Mouse (Mus musculus) liver, adult 10 weeks (tissue): ENCODE results near the gene Mfsd14b. TPM values are rescaled to one million over a fixed set of nuclear protein-coding genes. Genes with fewer than 3 reads are reported as not detected.

ENCODE experiments used
- polyA plus RNA-seq: library from polyadenylated mRNA; stranded (reverse); fragments of 350-450 nt; fragmentation: Illumina TruSeq; extraction: RNeasy Lipid Tissue Mini Kit (QIAGEN cat#74804); gene quantifications from one replicate; pipeline ENCODE4 v1.2.3, GENCODE M21; 2014; ENCODE audit warnings: low read depth, low replicate concordance

The Mfsd14b gene
- 45.3 TPM for polyA plus RNA-seq

DNA sequence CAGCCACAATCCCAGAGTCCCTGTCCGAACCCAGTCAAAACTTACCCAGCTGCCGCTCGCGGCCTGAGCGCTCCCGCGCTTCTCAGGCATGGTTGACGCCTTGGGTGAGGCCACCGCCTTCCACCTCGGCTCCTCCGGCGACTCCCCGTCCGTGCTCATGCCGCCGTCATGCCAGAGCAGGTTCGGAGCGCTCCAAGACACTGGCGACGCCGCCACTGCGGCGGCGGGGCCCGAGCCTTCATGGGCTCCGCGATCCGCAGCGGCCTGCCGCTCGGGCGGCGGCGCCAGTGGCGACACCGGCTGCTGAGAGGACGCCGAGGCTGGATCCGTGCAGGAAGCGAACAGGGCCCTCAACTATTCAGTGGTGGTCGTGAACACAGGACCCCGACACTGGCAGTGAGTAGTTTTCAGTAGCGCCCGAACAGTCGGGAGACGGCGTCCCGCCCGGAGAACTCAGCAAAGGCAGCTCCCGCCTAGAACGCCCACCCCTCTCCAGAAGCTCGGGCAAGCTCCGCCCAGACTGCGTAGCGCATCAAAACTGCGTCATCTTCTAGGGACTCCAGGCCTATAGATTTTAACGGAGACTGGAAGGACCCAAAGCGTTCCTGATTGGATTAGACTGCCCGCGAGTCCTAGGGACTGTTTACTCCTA lies at the start of gene Mfsd14b:
Gene Mfsd14b (minus strand): TSS at position 517 of the 652 bp plus-strand sequence.

DNA sequence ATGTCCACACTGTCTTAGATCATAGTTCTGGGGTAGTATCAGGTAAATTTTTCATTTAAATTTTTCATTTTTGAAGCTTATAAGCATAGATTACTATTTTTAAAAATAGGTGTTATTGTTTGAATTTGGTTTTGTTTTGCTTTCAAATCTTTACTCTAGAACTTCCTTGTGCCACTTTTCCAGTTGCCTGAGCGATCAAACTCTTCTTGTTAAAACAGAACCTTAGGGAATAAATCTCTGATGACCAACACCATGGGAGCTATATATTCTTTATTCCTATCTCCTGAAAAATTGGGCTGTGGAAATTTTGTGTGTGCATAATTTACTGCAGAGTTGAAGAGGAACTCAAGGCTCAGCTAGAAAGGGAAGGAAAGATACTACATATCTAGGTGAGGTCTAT lies 37.2 kb upstream of the Mfsd14b start, which contains the start of gene Olfr466:
Gene Olfr466 (plus strand): TSS at position 301 of the 400 bp plus-strand sequence.

DNA sequence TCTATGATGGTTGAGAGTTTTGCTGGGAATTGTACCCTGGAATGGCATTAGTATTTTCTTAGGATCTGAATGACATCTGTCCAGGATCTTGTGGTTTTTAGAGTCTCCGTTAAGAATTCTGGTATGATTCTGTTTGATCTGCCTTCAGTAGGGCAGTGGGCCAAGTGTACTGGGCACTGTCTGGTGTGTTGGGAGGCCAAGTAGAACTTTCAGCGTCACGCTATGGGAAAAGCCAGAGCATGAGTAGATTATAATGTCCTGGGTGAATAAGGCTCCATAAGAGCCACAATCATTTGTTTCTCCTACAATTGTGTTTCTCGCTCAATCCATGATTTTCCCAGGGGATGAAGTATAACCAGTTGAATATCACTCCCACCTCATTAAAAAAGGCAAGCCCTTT lies 25.0 kb upstream of the Mfsd14b start, which contains the start of gene Olfr465-ps1:
Gene Olfr465-ps1 (plus strand): TSS at position 301 of the 400 bp plus-strand sequence.

DNA sequence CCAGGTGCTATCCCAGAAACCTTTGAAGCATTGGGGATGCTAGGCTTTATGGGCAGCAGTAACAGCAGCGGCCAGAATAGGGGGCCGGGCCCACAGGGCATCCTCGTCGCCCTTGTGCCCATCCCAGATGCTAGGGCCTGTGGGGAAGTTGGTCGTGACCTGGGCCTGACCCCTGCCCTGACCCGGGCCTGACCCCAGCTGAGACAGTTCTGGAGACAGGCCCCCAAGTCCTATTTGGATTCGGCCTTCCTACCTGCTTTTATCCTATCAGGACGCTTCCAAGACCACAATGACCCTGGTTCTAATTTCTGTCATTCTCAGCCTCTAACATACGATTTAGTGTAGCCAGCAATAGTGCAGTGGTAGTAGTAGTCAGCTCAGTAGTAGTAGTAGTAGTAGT lies 60.1 kb downstream of the Mfsd14b start, which contains the start of gene Prss47:
Gene Prss47 (minus strand): TSS at position 101 of the 400 bp plus-strand sequence.

DNA sequence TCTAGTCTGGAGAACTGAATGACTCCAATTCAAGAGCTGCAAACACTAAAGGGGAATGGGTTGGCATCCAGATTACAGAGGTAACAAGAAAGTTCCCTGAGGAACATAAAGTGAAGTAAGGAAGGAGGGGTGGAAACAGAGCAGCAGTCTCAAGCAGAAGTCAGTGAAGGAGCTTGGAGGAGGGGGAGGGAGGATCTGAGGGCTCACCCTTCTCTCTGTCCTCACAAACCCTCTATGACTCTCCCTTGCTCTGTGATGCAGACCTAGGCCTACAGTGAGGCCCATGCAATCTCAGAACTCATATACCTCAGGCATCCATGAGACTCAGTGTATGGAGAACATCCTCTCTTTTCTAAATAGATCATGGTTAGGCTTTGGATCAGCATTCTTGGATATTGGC lies 80.0 kb downstream of the Mfsd14b start, which contains the start of gene Spata31d1c:
Gene Spata31d1c (plus strand): TSS at position 301 of the 400 bp plus-strand sequence.

Other genes starting within 250 kb of the Mfsd14b start
- not detected for gene Cntnap3, start 209.0 kb downstream of the Mfsd14b start, polyA plus RNA-seq
- not detected for gene Spata31, start 195.6 kb downstream of the Mfsd14b start, polyA plus RNA-seq
- not detected for gene Spata31d1c, start 79.9 kb downstream of the Mfsd14b start, polyA plus RNA-seq
- not detected for gene Prss47, start 60.2 kb downstream of the Mfsd14b start, polyA plus RNA-seq
- gene Olfr465-ps1, start 25.1 kb upstream of the Mfsd14b start, polyA plus RNA-seq = not detected
- not detected for gene Olfr466, start 37.3 kb upstream of the Mfsd14b start, polyA plus RNA-seq
- gene Nlrp4f, start 93.0 kb upstream of the Mfsd14b start, polyA plus RNA-seq = not detected
- not detected for gene Gm10775, start 146.6 kb upstream of the Mfsd14b start, polyA plus RNA-seq
- 22.7 TPM for gene Zfp369, start 165.8 kb upstream of the Mfsd14b start, polyA plus RNA-seq